Mouse (Mus musculus): ENCODE measurements around the gene Trank1. TPM values are rescaled to one million over a fixed set of nuclear protein-coding genes. Genes with fewer than 3 reads are reported as not detected.

Trank1 gene
- total and polyA plus RNA-seq, 2 experiments from 2014 or later = 12.6 to 49.0 TPM

DNA sequence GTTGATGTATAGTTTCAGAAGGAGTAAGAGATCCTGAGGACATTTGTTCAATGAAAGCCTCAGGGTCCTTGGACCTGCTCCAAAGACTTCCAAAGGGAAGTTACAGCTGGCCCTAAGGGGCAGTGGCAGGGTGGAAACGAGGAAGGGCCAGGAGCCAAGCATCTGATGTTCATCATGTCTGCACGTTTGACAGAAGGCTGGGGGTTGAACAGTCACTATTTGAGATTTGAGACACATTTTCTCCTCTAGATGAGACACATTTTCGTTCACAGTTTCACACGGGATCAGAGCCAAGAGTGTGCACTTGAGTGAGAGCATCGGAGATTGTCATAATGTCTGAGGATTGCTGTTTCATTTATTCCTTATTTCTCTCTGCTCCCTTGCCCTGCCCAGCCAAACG, 96.5 kb downstream of the Trank1 start:
- 55% methylated on average over 6 of the region's 6 CpGs for WGBS
- no peak for ATAC-seq
- H3K9me3 ChIP-seq (ENCODE audit: low read length) = no peaks in the 10 kb centered on the region
- H3K27ac ChIP-seq = no peak overlapping the region
- H3K9ac ChIP-seq (replicated peaks; ENCODE audit: low read length) = no peak overlapping the region
- peak; percentile 18 for DNase-seq (ENCODE audit: low spot score)
- H3K4me2 ChIP-seq (ENCODE audit: low read depth, low read length) = no peak overlapping the region
- H3K4me3 ChIP-seq (ENCODE audit: low read length) = no peak overlapping the region
- no peaks in the 10 kb centered on the region for H3K27me3 ChIP-seq (ENCODE audit: insufficient read depth, low read length)
- 0 out of 2 replicates have a peak, but pooled peaks cover 5% of the 10 kb centered on the region for H3K4me1 ChIP-seq (ENCODE audit: insufficient read depth, low read length)
- H3K36me3 ChIP-seq (ENCODE audit: insufficient read depth, low read length) = no peaks in the 10 kb centered on the region
- no peak for TF ChIP-seq CTCF (IDR thresholded peaks at IDR 0.05; ENCODE audit: low read depth)

DNA sequence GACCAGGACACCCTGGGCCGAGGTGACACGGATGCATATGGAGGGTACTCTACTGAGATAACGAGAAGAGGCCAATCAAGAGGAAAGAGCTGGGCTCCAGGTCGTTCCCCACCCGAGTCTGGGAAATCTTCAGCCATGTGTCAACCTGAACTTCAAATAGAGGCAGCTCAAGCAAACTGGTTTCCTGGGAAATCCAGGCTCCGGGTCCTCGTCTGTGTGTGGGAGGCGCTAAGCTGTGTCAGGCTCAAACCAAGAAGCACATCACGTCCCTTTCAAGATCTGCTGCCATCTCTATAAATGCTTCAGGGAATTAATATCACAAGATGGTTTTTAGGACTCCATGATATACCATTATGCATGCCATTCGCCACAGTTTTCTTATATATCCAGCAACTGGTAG, 96.9 kb downstream of the Trank1 start:
- Histone ChIP-seq H3K27me3 (ENCODE audit: insufficient read depth, low read length) (no peaks in the 10 kb centered on the region), H3K27ac (no peak overlapping the region), H3K4me2 (ENCODE audit: low read depth, low read length) (no peak overlapping the region), H3K36me3 (ENCODE audit: insufficient read depth, low read length) (no peaks in the 10 kb centered on the region), H3K4me1 (ENCODE audit: insufficient read depth, low read length) (peaks cover 7% of the 10 kb centered on the region; the same call in 1 of the 2 replicates), H3K9ac (replicated peaks; ENCODE audit: low read length) (no peak overlapping the region), H3K9me3 (ENCODE audit: low read length) (no peaks in the 10 kb centered on the region), H3K4me3 (ENCODE audit: low read length) (no peak overlapping the region)
- no peak for TF ChIP-seq CTCF (IDR thresholded peaks at IDR 0.05; ENCODE audit: low read depth)
- ATAC-seq = no peak
- DNase-seq (ENCODE audit: low spot score) = no peak
- 72% methylated on average over 10 of the region's 10 CpGs for WGBS

DNA sequence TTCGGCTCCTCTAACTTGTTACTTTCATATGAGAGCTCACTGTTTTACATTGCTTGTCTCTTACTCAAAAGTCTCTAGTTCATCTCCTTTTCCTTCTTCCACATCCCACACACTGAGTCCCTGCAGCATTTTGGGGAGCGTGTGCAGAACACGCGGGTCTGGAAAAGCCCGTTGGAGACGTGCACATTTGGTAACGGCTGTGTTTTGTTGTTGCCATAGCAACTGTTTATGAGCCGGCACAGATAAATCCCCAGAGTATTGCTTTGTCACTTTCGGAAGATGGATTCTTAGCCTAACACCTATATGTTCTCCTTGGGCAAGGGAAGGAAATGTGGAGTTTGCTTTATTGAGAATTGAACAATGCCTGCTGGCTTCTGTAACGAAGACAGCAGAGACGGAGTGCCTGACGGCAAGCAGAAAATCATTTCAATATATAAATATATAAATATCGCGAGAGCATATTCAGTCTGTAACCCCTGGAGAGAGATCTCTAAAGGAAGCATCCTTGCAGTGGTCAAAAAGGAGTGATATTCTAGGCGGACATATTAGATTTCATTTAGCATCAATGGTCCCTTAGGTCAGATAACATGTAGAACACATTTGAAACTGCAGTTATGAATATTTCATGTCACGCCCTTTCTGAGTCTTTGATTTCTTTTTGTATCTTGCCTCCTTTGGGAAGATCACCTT, 101.1 kb downstream of the Trank1 start:
- H3K27me3 ChIP-seq (ENCODE audit: insufficient read depth, low read length) = no peaks in the 10 kb centered on the region
- no peak overlapping the region for H3K9ac ChIP-seq (replicated peaks; ENCODE audit: low read length)
- DNase-seq (ENCODE audit: low spot score) = peak; percentile 87
- no peak overlapping the region for H3K4me3 ChIP-seq (ENCODE audit: low read length)
- H3K9me3 ChIP-seq (ENCODE audit: low read length) = no peaks in the 10 kb centered on the region
- ATAC-seq = peak; percentile 82
- TF ChIP-seq CTCF (IDR thresholded peaks at IDR 0.05; ENCODE audit: low read depth) = no peak
- H3K4me1 ChIP-seq (ENCODE audit: insufficient read depth, low read length) = peaks cover 7% of the 10 kb centered on the region; the same call in 1 of the 2 replicates
- H3K36me3 ChIP-seq (ENCODE audit: insufficient read depth, low read length) = no peaks in the 10 kb centered on the region
- H3K4me2 ChIP-seq (ENCODE audit: low read depth, low read length) = peak overlapping the region; percentile 31; the same call in 1 of the 2 replicates
- H3K27ac ChIP-seq = peak overlapping the region; percentile 67; the same call in 1 of the 2 replicates
- 33% methylated on average over 16 of the region's 16 CpGs for WGBS

DNA sequence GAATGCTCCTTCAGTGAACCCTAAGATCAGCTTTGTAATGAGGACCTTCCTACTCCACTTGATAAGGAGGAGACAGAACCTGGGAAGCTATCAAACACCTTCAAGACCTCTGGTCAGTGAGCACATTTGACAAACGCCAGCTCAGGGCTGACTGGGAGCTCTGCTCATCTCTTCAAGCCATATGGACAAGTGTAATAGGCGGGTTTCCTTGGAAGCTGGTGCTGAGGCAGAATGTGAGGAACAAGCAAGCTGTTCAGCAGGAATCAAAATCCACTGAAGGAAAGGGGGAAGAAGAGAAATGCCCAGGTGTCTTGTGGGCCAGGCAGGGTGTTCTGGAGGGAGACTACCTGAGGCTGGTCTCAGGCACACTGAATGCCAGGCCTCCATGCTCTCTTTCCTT, 110.3 kb downstream of the Trank1 start:
- Histone ChIP-seq H3K27ac (no peak overlapping the region), H3K9me3 (ENCODE audit: low read length) (no peaks in the 10 kb centered on the region), H3K9ac (replicated peaks; ENCODE audit: low read length) (no peak overlapping the region), H3K4me1 (ENCODE audit: insufficient read depth, low read length) (no peaks in the 10 kb centered on the region), H3K4me2 (ENCODE audit: low read depth, low read length) (no peak overlapping the region), H3K36me3 (ENCODE audit: insufficient read depth, low read length) (no peaks in the 10 kb centered on the region), H3K27me3 (ENCODE audit: insufficient read depth, low read length) (no peaks in the 10 kb centered on the region), H3K4me3 (ENCODE audit: low read length) (no peak overlapping the region)
- no peak for DNase-seq (ENCODE audit: low spot score)
- no peak for ATAC-seq
- no peak for TF ChIP-seq CTCF (IDR thresholded peaks at IDR 0.05; ENCODE audit: low read depth)
- 68% methylated on average over 2 of the region's 2 CpGs for WGBS

DNA sequence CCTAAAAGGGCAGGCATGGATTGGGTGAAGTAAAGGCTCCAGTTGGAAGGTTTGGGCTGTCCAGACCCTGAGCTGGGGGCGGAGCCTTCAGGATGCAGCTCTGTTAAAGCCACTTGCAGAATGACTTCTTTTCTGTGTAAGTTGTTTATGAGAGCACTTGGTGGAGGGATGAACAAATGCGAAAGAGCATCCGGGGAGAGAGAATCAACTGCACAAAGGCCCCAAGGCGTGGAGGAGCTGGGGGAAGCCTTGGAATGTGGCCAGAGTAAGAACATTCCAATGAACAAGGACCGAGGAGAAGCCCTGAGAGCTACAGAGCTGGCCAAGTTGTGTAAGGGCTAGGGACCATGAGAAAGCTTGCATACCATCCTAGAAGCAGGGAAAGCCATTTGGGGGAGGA, 111.0 kb downstream of the Trank1 start:
- WGBS = 48% methylated on average over 5 of the region's 5 CpGs
- ATAC-seq = no peak

DNA sequence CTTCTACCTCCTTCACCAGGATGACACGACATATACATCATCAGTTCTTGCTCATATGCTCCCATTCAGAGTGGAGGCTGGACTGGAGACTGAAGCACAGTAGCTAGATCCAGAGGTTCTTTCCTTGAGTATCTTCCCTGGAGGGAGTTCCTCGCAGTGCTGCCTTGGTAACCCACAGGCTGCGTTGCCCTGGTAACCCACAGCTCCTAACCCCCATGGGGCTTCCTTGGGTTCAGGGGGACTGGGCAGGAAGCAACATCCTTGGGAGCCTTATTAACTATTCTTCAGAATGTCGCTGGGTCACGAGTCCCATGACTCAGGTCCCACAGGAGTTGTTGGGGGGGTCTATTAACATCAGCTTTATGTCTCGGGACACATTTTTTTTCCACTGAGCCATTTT, 113.6 kb downstream of the Trank1 start:
- no peaks in the 10 kb centered on the region for H3K36me3 ChIP-seq (ENCODE audit: insufficient read depth, low read length)
- H3K9ac ChIP-seq (replicated peaks; ENCODE audit: low read length) = no peak overlapping the region
- ATAC-seq (0 out of 2 replicates have a peak, but pooled peaks have one; percentile 40), DNase-seq (ENCODE audit: low spot score) (peak; percentile 18)
- H3K27me3 ChIP-seq (ENCODE audit: insufficient read depth, low read length) = no peaks in the 10 kb centered on the region
- TF ChIP-seq CTCF (IDR thresholded peaks at IDR 0.05; ENCODE audit: low read depth) = no peak
- H3K9me3 ChIP-seq (ENCODE audit: low read length) = no peaks in the 10 kb centered on the region
- H3K4me3 ChIP-seq (ENCODE audit: low read length) = no peak overlapping the region
- 31% methylated on average over 6 of the region's 6 CpGs for WGBS
- H3K4me2 ChIP-seq (ENCODE audit: low read depth, low read length) = no peak overlapping the region
- H3K4me1 ChIP-seq (ENCODE audit: insufficient read depth, low read length) = no peaks in the 10 kb centered on the region
- no peak overlapping the region for H3K27ac ChIP-seq

More for the DNA sequence above, 111.0 kb downstream of the Trank1 start:
- Histone ChIP-seq H3K9ac (replicated peaks; ENCODE audit: low read length) (no peak overlapping the region), H3K27ac (no peak overlapping the region), H3K4me2 (ENCODE audit: low read depth, low read length) (no peak overlapping the region), H3K27me3 (ENCODE audit: insufficient read depth, low read length) (no peaks in the 10 kb centered on the region), H3K9me3 (ENCODE audit: low read length) (no peaks in the 10 kb centered on the region), H3K4me3 (ENCODE audit: low read length) (no peak overlapping the region), H3K36me3 (ENCODE audit: insufficient read depth, low read length) (no peaks in the 10 kb centered on the region), H3K4me1 (ENCODE audit: insufficient read depth, low read length) (no peaks in the 10 kb centered on the region)
- no peak for DNase-seq (ENCODE audit: low spot score)
- TF ChIP-seq CTCF (IDR thresholded peaks at IDR 0.05; ENCODE audit: low read depth) = no peak

DNA sequence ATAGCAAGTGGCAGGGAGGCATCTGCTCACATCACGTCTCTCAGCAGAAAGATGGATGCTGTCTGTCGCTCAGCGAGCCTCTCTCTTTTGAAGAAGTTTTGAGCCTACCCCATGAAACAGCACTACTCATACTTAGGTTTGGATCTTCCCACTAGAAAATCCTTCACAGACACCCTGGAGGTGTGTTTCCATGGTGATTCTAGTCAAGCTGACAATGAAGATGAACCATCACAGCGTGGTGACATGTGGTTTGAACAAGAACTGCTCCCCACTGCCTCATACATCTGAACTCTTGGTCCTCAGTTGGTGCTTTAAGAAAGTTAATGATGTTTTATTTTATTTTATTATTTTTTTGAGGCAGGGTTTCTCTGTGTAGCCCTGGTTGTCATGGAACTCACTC, 114.4 kb downstream of the Trank1 start:
- 44% methylated on average over 4 of the region's 4 CpGs for WGBS
- Histone ChIP-seq H3K9me3 (ENCODE audit: low read length) (no peaks in the 10 kb centered on the region), H3K27ac (no peak overlapping the region), H3K27me3 (ENCODE audit: insufficient read depth, low read length) (no peaks in the 10 kb centered on the region), H3K9ac (replicated peaks; ENCODE audit: low read length) (no peak overlapping the region), H3K4me1 (ENCODE audit: insufficient read depth, low read length) (no peaks in the 10 kb centered on the region), H3K4me3 (ENCODE audit: low read length) (no peak overlapping the region), H3K36me3 (ENCODE audit: insufficient read depth, low read length) (no peaks in the 10 kb centered on the region), H3K4me2 (ENCODE audit: low read depth, low read length) (no peak overlapping the region)
- DNase-seq (ENCODE audit: low spot score) = peak; percentile 48
- ATAC-seq = no peak
- no peak for TF ChIP-seq CTCF (IDR thresholded peaks at IDR 0.05; ENCODE audit: low read depth)
